Mouse (Mus musculus): ENCODE results near the gene Arhgap20.

GRCm38 (mm10) chr9:51845796-51846195, 80.7 kb downstream of the Arhgap20 start:
- TF ChIP-seq EP300 (IDR thresholded peaks at IDR 0.05; ENCODE audit: low read depth) = no peak
- TF ChIP-seq CTCF (IDR thresholded peaks at IDR 0.05; ENCODE audit: low read depth) = no peak
